Mouse (Mus musculus) intestine, embryonic 14.5 days (tissue): ENCODE data around the gene Jmjd7. TPM values are rescaled to one million over a fixed set of nuclear protein-coding genes. Genes with fewer than 3 reads are reported as not detected.

ENCODE experiments used
- ATAC-seq: fragments of 200-750 bp; cut with Nextera tagmentation; replicated peaks from 2 replicates; pipeline ENCODE4 v1.8.0; 2017; ENCODE audit warnings: low read depth, moderate number of reproducible peaks, moderate TSS enrichment, moderate library complexity; ENCODE audit not compliant: low FRiP score, low TSS enrichment
- DNase-seq: peaks from one replicate; pipeline ENCODE4 v3.0.0-alpha.2; 2018; ENCODE audit warnings: low spot score
- H3K27ac ChIP-seq: fragments of 300-500 bp; sonication (generic); 2 replicates; pipeline ENCODE4 v1.5.1; 2014; ENCODE audit warnings: low read depth, mild to moderate bottlenecking, control low read depth
- H3K27me3 ChIP-seq: fragments of 300-500 bp; sonication (generic); replicated peaks from 2 replicates; pipeline ENCODE4 v1.6.1; 2014; ENCODE audit warnings: low read length, control low read depth; ENCODE audit not compliant: control insufficient read depth, insufficient read depth
- H3K36me3 ChIP-seq: fragments of 300-500 bp; sonication (generic); 2 replicates; pipeline ENCODE4 v1.6.1; 2014; ENCODE audit warnings: low read length, control low read depth; ENCODE audit not compliant: control insufficient read depth, insufficient read depth
- H3K4me1 ChIP-seq: fragments of 300-500 bp; sonication (generic); replicated peaks from 2 replicates; pipeline ENCODE4 v1.6.1; 2014; ENCODE audit warnings: low read length, control low read depth, mixed read lengths; ENCODE audit not compliant: control insufficient read depth, insufficient read depth
- H3K4me2 ChIP-seq: fragments of 300-500 bp; sonication (generic); 2 replicates; pipeline ENCODE4 v1.6.1; 2014; ENCODE audit warnings: low read length
- H3K4me3 ChIP-seq: fragments of 300-500 bp; sonication (generic); 2 replicates; pipeline ENCODE4 v1.5.1; 2014; ENCODE audit warnings: low read depth, low read length, control low read depth, mixed read lengths
- H3K9ac ChIP-seq: fragments of 300-500 bp; sonication (generic); 2 replicates; pipeline ENCODE4 v1.6.1; 2014; ENCODE audit warnings: mild to moderate bottlenecking, low read length
- H3K9me3 ChIP-seq: fragments of 300-500 bp; sonication (generic); 2 replicates; pipeline ENCODE4 v1.6.1; 2016; ENCODE audit warnings: low read length, control low read depth; ENCODE audit not compliant: control insufficient read depth
- WGBS: fragments of 180-500 bp; shearing (Covaris S2); extraction: QIAGEN DNeasy Blood & Tissue Kit; methylation state at CpG from one replicate; pipeline ENCODE4 v1.1.7; 2014; 5-methylcytosine and 5-hydroxymethylcytosine counted together
- polyA plus RNA-seq: library from polyadenylated mRNA; unstranded; fragments of >200 nt; fragmentation: Nextera tagmentation; extraction: Ambion mirVana; gene quantifications from 2 replicates; pipeline ENCODE4 v1.2.1, GENCODE M21; 2014

The Jmjd7 gene
- polyA plus RNA-seq, 1 experiment from 2014 or later: 18.9 TPM

GRCm38 (mm10) chr2:120003970-120004369, 23.3 kb upstream of the Jmjd7 start:
- DNase-seq (no peak), ATAC-seq (no peak)
- no peak overlapping the region for H3K4me3 ChIP-seq
- no peaks in the 10 kb centered on the region for H3K9me3 ChIP-seq
- H3K27me3 ChIP-seq: no peaks in the 10 kb centered on the region
- H3K4me2 ChIP-seq: no peak overlapping the region
- no peak overlapping the region for H3K27ac ChIP-seq
- 84% methylated on average over 2 of the region's 2 CpGs for WGBS
- H3K36me3 ChIP-seq: peaks cover 6% of the 10 kb centered on the region; the same call in 1 of the 2 replicates
- no peak overlapping the region for H3K9ac ChIP-seq
- H3K4me1 ChIP-seq: no peaks in the 10 kb centered on the region

- H3K4me2 ChIP-seq: no peak overlapping the region
- no peaks in the 10 kb centered on the region for H3K4me1 ChIP-seq
- no peak overlapping the region for H3K4me3 ChIP-seq
- H3K27ac ChIP-seq: no peak overlapping the region
- H3K9me3 ChIP-seq: no peaks in the 10 kb centered on the region
- no peak overlapping the region for H3K9ac ChIP-seq
- ATAC-seq (no peak), DNase-seq (no peak)
- no peaks in the 10 kb centered on the region for H3K36me3 ChIP-seq
- no peaks in the 10 kb centered on the region for H3K27me3 ChIP-seq
- WGBS: 93% methylated on average over 7 of the region's 7 CpGs
Observed at GRCm38 (mm10) chr2:120006696-120007095, 20.6 kb upstream of the Jmjd7 start.

GRCm38 (mm10) chr2:120007680-120008210, 19.5 kb upstream of the Jmjd7 start:
- H3K27ac ChIP-seq: no peak overlapping the region
- no peaks in the 10 kb centered on the region for H3K27me3 ChIP-seq
- no peak overlapping the region for H3K4me3 ChIP-seq
- ATAC-seq (no peak), DNase-seq (no peak)
- WGBS: 85% methylated on average over 4 of the region's 4 CpGs
- H3K36me3 ChIP-seq: peaks cover 4% of the 10 kb centered on the region; the same call in 1 of the 2 replicates
- H3K9me3 ChIP-seq: no peaks in the 10 kb centered on the region
- no peaks in the 10 kb centered on the region for H3K4me1 ChIP-seq
- H3K9ac ChIP-seq: no peak overlapping the region
- no peak overlapping the region for H3K4me2 ChIP-seq

- no peak overlapping the region for H3K9ac ChIP-seq
- no peak overlapping the region for H3K4me2 ChIP-seq
- H3K4me1 ChIP-seq: no peaks in the 10 kb centered on the region
- H3K27ac ChIP-seq: no peak overlapping the region
- H3K27me3 ChIP-seq: no peaks in the 10 kb centered on the region
- ATAC-seq: no peak
- no peak overlapping the region for H3K4me3 ChIP-seq
- 56% methylated on average over 4 of the region's 4 CpGs for WGBS
- DNase-seq: no peak
- H3K36me3 ChIP-seq: peaks cover 4% of the 10 kb centered on the region; the same call in 1 of the 2 replicates
- no peaks in the 10 kb centered on the region for H3K9me3 ChIP-seq
Observed at GRCm38 (mm10) chr2:120008672-120009071, 18.6 kb upstream of the Jmjd7 start.

GRCm38 (mm10) chr2:120011462-120012200, 15.7 kb upstream of the Jmjd7 start:
- no peak for ATAC-seq

GRCm38 (mm10) chr2:120012924-120013323, 14.4 kb upstream of the Jmjd7 start:
- Histone ChIP-seq H3K27me3 (no peaks in the 10 kb centered on the region), H3K27ac (no peak overlapping the region), H3K4me3 (no peak overlapping the region), H3K4me1 (no peaks in the 10 kb centered on the region), H3K4me2 (no peak overlapping the region), H3K9ac (no peak overlapping the region), H3K36me3 (peaks cover 31% of the 10 kb centered on the region), H3K9me3 (no peaks in the 10 kb centered on the region)
- ATAC-seq: no peak
- no peak for DNase-seq
- WGBS: 84% methylated on average over 13 of the region's 13 CpGs

More at GRCm38 (mm10) chr2:120011462-120012200, 15.7 kb upstream of the Jmjd7 start:
- DNase-seq: peak; percentile 68
- Histone ChIP-seq H3K27ac (no peak overlapping the region), H3K9me3 (no peaks in the 10 kb centered on the region), H3K27me3 (no peaks in the 10 kb centered on the region), H3K4me2 (no peak overlapping the region), H3K9ac (no peak overlapping the region), H3K4me1 (no peaks in the 10 kb centered on the region), H3K36me3 (peaks cover 18% of the 10 kb centered on the region), H3K4me3 (no peak overlapping the region)
- WGBS: 77% methylated on average over 8 of the region's 8 CpGs

- H3K4me2 ChIP-seq: no peak overlapping the region
- no peaks in the 10 kb centered on the region for H3K4me1 ChIP-seq
- DNase-seq: no peak
- no peaks in the 10 kb centered on the region for H3K9me3 ChIP-seq
- H3K27ac ChIP-seq: no peak overlapping the region
- H3K27me3 ChIP-seq: no peaks in the 10 kb centered on the region
- H3K36me3 ChIP-seq: peaks cover 42% of the 10 kb centered on the region
- no peak for ATAC-seq
- WGBS: 96% methylated on average over 2 of the region's 2 CpGs
- no peak overlapping the region for H3K4me3 ChIP-seq
- no peak overlapping the region for H3K9ac ChIP-seq
Observed at GRCm38 (mm10) chr2:120013831-120014486, 13.3 kb upstream of the Jmjd7 start.

GRCm38 (mm10) chr2:120015882-120016281, 11.4 kb upstream of the Jmjd7 start:
- peaks cover 61% of the 10 kb centered on the region for H3K36me3 ChIP-seq
- ATAC-seq (no peak), DNase-seq (no peak)
- H3K4me3 ChIP-seq: no peak overlapping the region
- no peaks in the 10 kb centered on the region for H3K27me3 ChIP-seq
- H3K9me3 ChIP-seq: no peaks in the 10 kb centered on the region
- no peak overlapping the region for H3K4me2 ChIP-seq
- 89% methylated on average over 4 of the region's 4 CpGs for WGBS
- no peak overlapping the region for H3K27ac ChIP-seq
- H3K9ac ChIP-seq: no peak overlapping the region
- no peaks in the 10 kb centered on the region for H3K4me1 ChIP-seq
